Mouse (Mus musculus): Measurements from ENCODE around the gene Fry.

- TF ChIP-seq POLR2A (IDR thresholded peaks at IDR 0.05; ENCODE audit: low read depth, low read length), result no peak
- no peak for TF ChIP-seq CTCF (IDR thresholded peaks at IDR 0.05; ENCODE audit: extremely low read depth, insufficient read length, insufficient replicate concordance, low read depth, low read length)
Measured at GRCm38 (mm10) chr5:150325411-150325810, 207.0 kb downstream of the Fry start.
